Mouse (Mus musculus): Measurements from ENCODE around the gene Tcam1. TPM values are rescaled to one million over a fixed set of nuclear protein-coding genes. Genes with fewer than 3 reads are reported as not detected.
"Not testable (repeated sequence)": the region's sequence is repeated elsewhere in the genome, so short reads cannot be mapped to it uniquely, and the experiment has no call there.

Gene Tcam1
- under 1 TPM; 0.08 to 0.12 TPM for total RNA-seq (2021)
- long read RNA-seq, experiment 1: 0 reads
- long read RNA-seq, experiment 2: 0 reads

GRCm38 (mm10) chr11:106276454-106276853 lies at the start of gene Tcam1:
TSS of gene Tcam1 (plus strand) at chr11:106276672.
- intact Hi-C loops (cut with DNase I): no loop called here
- peak; percentile 89 to 92 for DNase-seq

- intact Hi-C loops (cut with DNase I); DNase-seq: not testable (repeated sequence)
Observed at GRCm38 (mm10) chr11:106233978-106234377, 42.5 kb upstream of the Tcam1 start.

- intact Hi-C loops (cut with DNase I): loop anchor here (2.0 kb wide), 1 partner anchor 18 kb away; no protein-coding TSS in a partner anchor
- DNase-seq: no peak
Observed at GRCm38 (mm10) chr11:106246834-106247233, 29.6 kb upstream of the Tcam1 start.

GRCm38 (mm10) chr11:106249326-106249725 lies 27.1 kb upstream of the Tcam1 start:
- DNase-seq: no peak
- intact Hi-C loops (cut with DNase I): no loop called here

- intact Hi-C loops (cut with DNase I): no loop called here
- DNase-seq: no peak
Observed at GRCm38 (mm10) chr11:106254767-106255166, 21.7 kb upstream of the Tcam1 start.

- intact Hi-C loops (cut with DNase I): no loop called here
- DNase-seq: no peak
Observed at GRCm38 (mm10) chr11:106255174-106255573, 21.3 kb upstream of the Tcam1 start.

- intact Hi-C loops (cut with DNase I): loop anchor here (2.0 kb wide), 1 partner anchor 17 kb away; the partner anchor contains the start of gene Smarcd2
Observed at GRCm38 (mm10) chr11:106255685-106256451, 20.6 kb upstream of the Tcam1 start, which contains the start of the genes Ftsj3 and Psmc5. TSS of gene Ftsj3 (minus strand) at chr11:106256079. TSS of gene Psmc5 (plus strand) at chr11:106256154.

GRCm38 (mm10) chr11:106256775-106257174 lies 19.7 kb upstream of the Tcam1 start:
- DNase-seq: no peak
- intact Hi-C loops (cut with DNase I): loop anchor here (2.0 kb wide), 1 partner anchor 16 kb away; the partner anchor contains the start of gene Smarcd2

More at GRCm38 (mm10) chr11:106255685-106256451, 20.6 kb upstream of the Tcam1 start, which contains the start of the genes Ftsj3 and Psmc5:
- DNase-seq: peak; percentile 97 to 99

GRCm38 (mm10) chr11:106260826-106261450 lies 15.5 kb upstream of the Tcam1 start:
- intact Hi-C loops (cut with DNase I): no loop called here

GRCm38 (mm10) chr11:106263963-106264362 lies 12.5 kb upstream of the Tcam1 start:
- intact Hi-C loops (cut with DNase I): no loop called here

More at GRCm38 (mm10) chr11:106260826-106261450, 15.5 kb upstream of the Tcam1 start:
- DNase-seq: no peak

GRCm38 (mm10) chr11:106264988-106265387 lies 11.5 kb upstream of the Tcam1 start:
- intact Hi-C loops (cut with DNase I): no loop called here
- DNase-seq: no peak

More at GRCm38 (mm10) chr11:106263963-106264362, 12.5 kb upstream of the Tcam1 start:
- no peak for DNase-seq

GRCm38 (mm10) chr11:106265570-106265969 lies 10.9 kb upstream of the Tcam1 start:
- DNase-seq: no peak
- intact Hi-C loops (cut with DNase I): no loop called here

GRCm38 (mm10) chr11:106266431-106266830 lies 10.0 kb upstream of the Tcam1 start:
- intact Hi-C loops (cut with DNase I): no loop called here
- DNase-seq: no peak

- intact Hi-C loops (cut with DNase I): no loop called here
- DNase-seq: peak in 1 of 2 experiments; percentile 57
Observed at GRCm38 (mm10) chr11:106267311-106267852, 9.1 kb upstream of the Tcam1 start.

GRCm38 (mm10) chr11:106267871-106268270 lies 8.6 kb upstream of the Tcam1 start:
- no peak for DNase-seq
- intact Hi-C loops (cut with DNase I): no loop called here

GRCm38 (mm10) chr11:106268326-106269059 lies 8.0 kb upstream of the Tcam1 start:
- intact Hi-C loops (cut with DNase I): no loop called here
- peak; percentile 86 to 92 for DNase-seq

GRCm38 (mm10) chr11:106269060-106269431 lies 7.4 kb upstream of the Tcam1 start:
- intact Hi-C loops (cut with DNase I): no loop called here
- DNase-seq: peak in 1 of 2 experiments; percentile 43

GRCm38 (mm10) chr11:106271131-106271793 lies 5.2 kb upstream of the Tcam1 start:
- no peak for DNase-seq
- intact Hi-C loops (cut with DNase I): no loop called here

- DNase-seq: peak in 1 of 2 experiments; percentile 56
- intact Hi-C loops (cut with DNase I): loop anchor here (2.0 kb wide), 1 partner anchor 15 kb away; the partner anchor contains the start of genes Ftsj3 and Psmc5
Observed at GRCm38 (mm10) chr11:106271794-106272643, 4.5 kb upstream of the Tcam1 start.

Data from gastrocnemius, postnatal 36 days (tissue).